8 mouse cellular contexts compared by ENCODE assay signal in genomic region chr13:73467034-73467420, GRCm38 (mm10). TPM values are rescaled to one million over a fixed set of nuclear protein-coding genes. Genes with fewer than 3 reads are reported as not detected.
DNase-seq lines count a peak whose midpoint lies in the region; ATAC-seq lines count a peak whose summit lies in the region.

Gene Lpcat1 (plus strand): TSS chr13:73467197.

- peak; percentile 92 for ATAC-seq in heart, embryonic 14.5 days (ENCODE audit: insufficient number of reproducible peaks, insufficient read depth, low FRiP score, low read depth)
- peak; percentile 89 for ATAC-seq in liver, embryonic 12.5 days

- H3K4me3 ChIP-seq in forebrain, embryonic 10.5 days = peak within 1 kb of the TSS; percentile 98
- H3K4me3 ChIP-seq in heart, embryonic 14.5 days (ENCODE audit: control insufficient read depth in 1 of 2, insufficient read depth in 1 of 2, low read depth in 1 of 2, low read length in 2 of 2) = peak within 1 kb of the TSS; percentile 77 to 99
- H3K4me3 ChIP-seq in liver, embryonic 12.5 days = peak within 1 kb of the TSS; percentile 94

- H3K27ac ChIP-seq in forebrain, embryonic 10.5 days = peak within 1 kb of the TSS; percentile 97
- H3K27ac ChIP-seq in heart, embryonic 14.5 days (replicated peaks in 1 of 2; ENCODE audit: control insufficient read depth in 1 of 2, insufficient read depth in 1 of 2, low read depth in 2 of 2, low read length in 2 of 2) = peak within 1 kb of the TSS; percentile 69 to 83
- peak within 1 kb of the TSS; percentile 98 for H3K27ac ChIP-seq in liver, embryonic 12.5 days

- WGBS in forebrain, embryonic 10.5 days = under 1% methylated on average over 35 of the region's 35 CpGs
- WGBS in heart, embryonic 14.5 days = under 1% methylated on average over 35 of the region's 35 CpGs
- 1% methylated on average over 35 of the region's 35 CpGs for WGBS in liver, embryonic 12.5 days (ENCODE audit: insufficient replicate concordance)

- peaks cover 43% of the 10 kb centered on the region for H3K4me1 ChIP-seq in forebrain, embryonic 10.5 days
- peaks cover 0 to 11% of the 10 kb centered on the region in 2 experiments for H3K4me1 ChIP-seq in heart, embryonic 14.5 days (ENCODE audit: control insufficient read depth in 2 of 2, insufficient read depth in 2 of 2, low read length in 2 of 2)
- H3K4me1 ChIP-seq in liver, embryonic 12.5 days = peaks cover 78% of the 10 kb centered on the region

- H3K4me2 ChIP-seq in heart, embryonic 14.5 days (ENCODE audit: low read length) = peak within 1 kb of the TSS; percentile 98
- H3K4me2 ChIP-seq in liver, embryonic 12.5 days = peak within 1 kb of the TSS; percentile 84

- peaks cover 23% of the 10 kb centered on the region for H3K36me3 ChIP-seq in forebrain, embryonic 10.5 days (replicated peaks)
- H3K36me3 ChIP-seq in heart, embryonic 14.5 days (ENCODE audit: control insufficient read depth, insufficient read depth, low read length) = no peaks in the 10 kb centered on the region
- H3K36me3 ChIP-seq in liver, embryonic 12.5 days = peaks cover 37% of the 10 kb centered on the region
- H3K36me3 ChIP-seq in splenic B cell, adult 2 months (ENCODE audit: control insufficient read depth, insufficient read depth, low read length, poor library complexity, severe bottlenecking) = no peaks in the 10 kb centered on the region

- peak; percentile 73 to 79 for DNase-seq in CD8-positive naive resting alpha-beta T cell, adult 2 months (ENCODE audit: low read depth in 2 of 2, low spot score in 2 of 2)
- peak; percentile 68 for DNase-seq in c-Kit-positive CD71-negative TER-119-negative erythroid progenitor cells, embryonic 14.5 days (ENCODE audit: low read depth)
- peak; percentile 86 for DNase-seq in forebrain, embryonic 10.5 days (ENCODE audit: extremely low spot score, low spot score)
- peak; percentile 94 for DNase-seq in kidney, postnatal 10 days
- DNase-seq in naive thymus-derived CD4-positive, alpha-beta T cell, adult 2 months (ENCODE audit: low read depth) = peak; percentile 91
- DNase-seq in splenic B cell, adult 2 months (ENCODE audit: low read depth, low spot score) = peak; percentile 95

- H3K9me3 ChIP-seq in forebrain, embryonic 10.5 days = no peaks in the 10 kb centered on the region
- no peaks in the 10 kb centered on the region for H3K9me3 ChIP-seq in heart, embryonic 14.5 days (ENCODE audit: control insufficient read depth, low read length)
- H3K9me3 ChIP-seq in liver, embryonic 12.5 days (replicated peaks) = no peaks in the 10 kb centered on the region

- peak within 1 kb of the TSS; percentile 91 for H3K9ac ChIP-seq in heart, embryonic 14.5 days (ENCODE audit: low read length)
- peak within 1 kb of the TSS; percentile 98 for H3K9ac ChIP-seq in liver, embryonic 12.5 days

- H3K27me3 ChIP-seq in forebrain, embryonic 10.5 days (ENCODE audit: poor library complexity, severe bottlenecking) = no peaks in the 10 kb centered on the region
- no peaks in the 10 kb centered on the region for H3K27me3 ChIP-seq in heart, embryonic 14.5 days (ENCODE audit: control insufficient read depth, insufficient read depth, low read length)
- H3K27me3 ChIP-seq in liver, embryonic 12.5 days (replicated peaks) = no peaks in the 10 kb centered on the region
- H3K27me3 ChIP-seq in splenic B cell, adult 2 months (ENCODE audit: control insufficient read depth, insufficient read depth, low read length, poor library complexity, severe bottlenecking) = no peaks in the 10 kb centered on the region

RNA-seq across cellular contexts. Expression of gene Lpcat1, which starts in this region (rescaled TPM):
- 63.5 and 67.3 TPM in 2 replicates for polyA plus RNA-seq in forebrain, embryonic 10.5 days (2016; fragmentation: Nextera tagmentation; extraction: Ambion mirVana)
- polyA plus RNA-seq in heart, embryonic 14.5 days (2014; fragmentation: Nextera tagmentation; extraction: Ambion mirVana) = 15.4 and 19.1 TPM in 2 replicates
- polyA plus RNA-seq in liver, embryonic 12.5 days (2016; fragmentation: Nextera tagmentation; extraction: Ambion mirVana) = 108 and 113 TPM in 2 replicates

Comparison
In these comparisons a context has a peak if more than half of its experiments do, and no peak if none do; other contexts are left out.
1. Peak in every context shown above with its lines: DNase-seq, ATAC-seq, H3K4me3 ChIP-seq and H3K27ac ChIP-seq.